Mouse (Mus musculus) myocyte (in vitro differentiated cells): ENCODE results near the gene Olfr1420. TPM values are rescaled to one million over a fixed set of nuclear protein-coding genes. Genes with fewer than 3 reads are reported as not detected.
"Not testable (repeated sequence)": the region's sequence is repeated elsewhere in the genome, so short reads cannot be mapped to it uniquely, and the experiment has no call there.

Source experiments
- H3K27me3 ChIP-seq: one replicate; pipeline ENCODE4 v1.6.1; 2011; ENCODE audit not compliant: control insufficient read depth, insufficient read depth, insufficient read length
- H3K36me3 ChIP-seq: one replicate; pipeline ENCODE4 v1.6.1; 2011; ENCODE audit not compliant: control insufficient read depth, insufficient read depth
- H3K4me2 ChIP-seq: one replicate; pipeline ENCODE4 v1.6.1; 2011; ENCODE audit warnings: low read depth, control low read depth
- H3K4me3 ChIP-seq: one replicate; pipeline ENCODE4 v1.5.1; 2011; ENCODE audit warnings: mild to moderate bottlenecking, control low read depth, moderate library complexity
- H3K79me2 ChIP-seq: one replicate; pipeline ENCODE4 v1.6.1; 2011; ENCODE audit not compliant: control insufficient read depth, insufficient read depth
- H3ac ChIP-seq: one replicate; pipeline ENCODE4 v1.6.1; 2011; ENCODE audit not compliant: control insufficient read depth, insufficient read length
- CEBPB ChIP-seq: IDR thresholded peaks from 2 replicates; pipeline ENCODE4 v1.6.1; 2011; ENCODE audit warnings: mild to moderate bottlenecking, moderate library complexity; ENCODE audit not compliant: poor library complexity, insufficient read depth, severe bottlenecking
- E2F4 ChIP-seq: IDR thresholded peaks from one replicate; pipeline ENCODE4 v1.6.1; 2011; ENCODE audit warnings: mild to moderate bottlenecking, control low read depth, moderate library complexity; ENCODE audit not compliant: insufficient read depth
- MAX ChIP-seq: IDR thresholded peaks from one replicate; pipeline ENCODE4 v1.6.1; 2011; ENCODE audit warnings: low read depth, mild to moderate bottlenecking, control low read depth
- MYOD1 ChIP-seq, 3 experiments: IDR thresholded peaks; one replicate each; pipeline ENCODE4 v1.6.1; 2011; ENCODE audit warnings: control low read depth in 2 of 3, low read depth in 2 of 3, mild to moderate bottlenecking in 2 of 3, moderate library complexity in 1 of 3; ENCODE audit not compliant: insufficient read length in 2 of 3, control insufficient read depth in 1 of 3
- MYOG ChIP-seq, 3 experiments: IDR thresholded peaks; one replicate each; pipeline ENCODE4 v1.6.1; 2011; ENCODE audit warnings: control low read depth in 2 of 3, low read depth in 2 of 3, mild to moderate bottlenecking in 2 of 3; ENCODE audit not compliant: insufficient read length in 2 of 3, control insufficient read depth in 1 of 3, insufficient read depth in 1 of 3
- POLR2A ChIP-seq: IDR thresholded peaks from one replicate; pipeline ENCODE4 v1.6.1; 2011; ENCODE audit warnings: low read depth, mild to moderate bottlenecking, control low read depth, moderate library complexity; ENCODE audit not compliant: insufficient read length
- POLR2AphosphoS2 ChIP-seq: IDR thresholded peaks from one replicate; pipeline ENCODE4 v1.6.1; 2011; ENCODE audit warnings: low read depth, control low read depth; ENCODE audit not compliant: insufficient read length
- REST ChIP-seq: IDR thresholded peaks from one replicate; pipeline ENCODE4 v1.6.1; 2011; ENCODE audit warnings: mild to moderate bottlenecking, control low read depth, moderate library complexity; ENCODE audit not compliant: insufficient read depth, insufficient read length
- SRF ChIP-seq: IDR thresholded peaks from one replicate; pipeline ENCODE4 v1.6.1; 2011; ENCODE audit warnings: low read depth; ENCODE audit not compliant: control insufficient read depth, insufficient read length
- TCF12 ChIP-seq: IDR thresholded peaks from one replicate; pipeline ENCODE4 v1.6.1; 2011; ENCODE audit warnings: mild to moderate bottlenecking, control low read depth; ENCODE audit not compliant: poor library complexity, insufficient read depth, severe bottlenecking
- TCF3 ChIP-seq: IDR thresholded peaks from one replicate; pipeline ENCODE4 v1.6.1; 2011; ENCODE audit warnings: low read depth, control low read depth; ENCODE audit not compliant: insufficient read length
- USF1 ChIP-seq: IDR thresholded peaks from one replicate; pipeline ENCODE4 v1.6.1; 2011; ENCODE audit warnings: low read depth, mild to moderate bottlenecking, control low read depth, moderate library complexity
- polyA plus RNA-seq: library from polyadenylated mRNA; unstranded; fragments of >200 nt; fragmentation: generic; extraction: Trizol; gene quantifications from one replicate; pipeline ENCODE4 v1.2.1, GENCODE M21; 2012; ENCODE audit warnings: missing spikeins

Gene Olfr1420
- polyA plus RNA-seq, 1 experiment, result not detected

GRCm38 (mm10) chr19:11922068-11922467 is 35.7 kb downstream of the Olfr1420 start:
- H3K4me2 ChIP-seq, result no peak overlapping the region
- no peaks in the 10 kb centered on the region for H3K27me3 ChIP-seq
- H3K79me2 ChIP-seq, result peaks cover 20% of the 10 kb centered on the region
- no peak overlapping the region for H3ac ChIP-seq
- peaks cover 42% of the 10 kb centered on the region for H3K36me3 ChIP-seq
- no peak overlapping the region for H3K4me3 ChIP-seq
- TF ChIP-seq CEBPB (no peak), REST (no peak), POLR2AphosphoS2 (no peak), USF1 (no peak), MYOG (IDR thresholded peaks at IDR 0.05; ENCODE audit: control insufficient read depth in 1 of 3, insufficient read depth in 1 of 3, insufficient read length in 2 of 3, low read depth in 2 of 3) (no peak), TCF3 (no peak), POLR2A (no peak), SRF (no peak), MYOD1 (IDR thresholded peaks at IDR 0.05; ENCODE audit: control insufficient read depth in 1 of 3, insufficient read length in 2 of 3, low read depth in 2 of 3) (no peak), MAX (no peak), E2F4 (no peak)

GRCm38 (mm10) chr19:11922515-11922914 is 36.1 kb downstream of the Olfr1420 start:
- not testable (repeated sequence) for H3K27me3 ChIP-seq, H3K4me2 ChIP-seq, H3ac ChIP-seq, H3K4me3 ChIP-seq
- H3K36me3 ChIP-seq, result peaks cover 42% of the 10 kb centered on the region
- H3K79me2 ChIP-seq, result peaks cover 17% of the 10 kb centered on the region

- Histone ChIP-seq H3K4me3 (no peak overlapping the region), H3K4me2 (no peak overlapping the region), H3K27me3 (no peaks in the 10 kb centered on the region), H3K79me2 (no peaks in the 10 kb centered on the region), H3ac (no peak overlapping the region), H3K36me3 (peaks cover 49% of the 10 kb centered on the region)
- no peak for TF ChIP-seq MYOG (IDR thresholded peaks at IDR 0.05; ENCODE audit: control insufficient read depth in 1 of 3, insufficient read depth in 1 of 3, insufficient read length in 2 of 3, low read depth in 2 of 3)
- TF ChIP-seq TCF12, result no peak
- TF ChIP-seq CEBPB, result no peak
- TF ChIP-seq USF1, result no peak
- no peak for TF ChIP-seq REST
- no peak for TF ChIP-seq MYOD1 (IDR thresholded peaks at IDR 0.05; ENCODE audit: control insufficient read depth in 1 of 3, insufficient read length in 2 of 3, low read depth in 2 of 3)
- no peak for TF ChIP-seq POLR2AphosphoS2
- TF ChIP-seq E2F4, result no peak
- TF ChIP-seq MAX, result no peak
- no peak for TF ChIP-seq TCF3
- no peak for TF ChIP-seq POLR2A
- TF ChIP-seq SRF, result no peak
Observed at GRCm38 (mm10) chr19:11926380-11926779, 40.0 kb downstream of the Olfr1420 start.

GRCm38 (mm10) chr19:11928025-11928748 is 41.8 kb downstream of the Olfr1420 start:
- no peak overlapping the region for H3K4me3 ChIP-seq
- peaks cover 52% of the 10 kb centered on the region for H3K36me3 ChIP-seq
- no peaks in the 10 kb centered on the region for H3K27me3 ChIP-seq
- H3K79me2 ChIP-seq, result no peaks in the 10 kb centered on the region
- no peak overlapping the region for H3K4me2 ChIP-seq
- TF ChIP-seq REST (no peak), MYOG (IDR thresholded peaks at IDR 0.05; ENCODE audit: control insufficient read depth in 1 of 3, insufficient read depth in 1 of 3, insufficient read length in 2 of 3, low read depth in 2 of 3) (no peak), POLR2AphosphoS2 (no peak), POLR2A (no peak), CEBPB (no peak), MYOD1 (IDR thresholded peaks at IDR 0.05; ENCODE audit: control insufficient read depth in 1 of 3, insufficient read length in 2 of 3, low read depth in 2 of 3) (no peak), TCF3 (no peak), SRF (no peak), USF1 (no peak), TCF12 (no peak), E2F4 (no peak), MAX (no peak)
- H3ac ChIP-seq, result no peak overlapping the region

GRCm38 (mm10) chr19:11946460-11946859 is 60.1 kb downstream of the Olfr1420 start:
- H3K79me2 ChIP-seq, H3K27me3 ChIP-seq, H3ac ChIP-seq, H3K4me3 ChIP-seq, H3K4me2 ChIP-seq: not testable (repeated sequence)
- H3K36me3 ChIP-seq, result peaks cover 39% of the 10 kb centered on the region

Other genes with a start within 250 kb of the Olfr1420 start
- not detected for gene Ms4a3, start 245.7 kb upstream of the Olfr1420 start, polyA plus RNA-seq
- not detected for gene Oosp2, start 226.0 kb upstream of the Olfr1420 start, polyA plus RNA-seq
- not detected for gene Oosp1, start 195.4 kb upstream of the Olfr1420 start, polyA plus RNA-seq
- gene Oosp3, start 189.5 kb upstream of the Olfr1420 start, polyA plus RNA-seq, result not detected
- gene Gif, start 139.0 kb upstream of the Olfr1420 start, polyA plus RNA-seq, result not detected
- 47.9 TPM for gene Mrpl16, start 116.2 kb upstream of the Olfr1420 start, polyA plus RNA-seq
- 3.3 TPM for gene Stx3, start 67.2 kb upstream of the Olfr1420 start, polyA plus RNA-seq
- not detected for gene Olfr1417, start 47.3 kb upstream of the Olfr1420 start, polyA plus RNA-seq
- gene Olfr1418, start 25.5 kb upstream of the Olfr1420 start, polyA plus RNA-seq, result not detected
- gene Olfr1419, start 11.5 kb upstream of the Olfr1420 start, polyA plus RNA-seq, result not detected
- gene Patl1, start 25.8 kb downstream of the Olfr1420 start, polyA plus RNA-seq, result 13.9 TPM
- gene Osbp, start 79.4 kb downstream of the Olfr1420 start, polyA plus RNA-seq, result 23.1 TPM
- not detected for gene Olfr1423, start 154.8 kb downstream of the Olfr1420 start, polyA plus RNA-seq
- gene Olfr1424, start 176.1 kb downstream of the Olfr1420 start, polyA plus RNA-seq, result not detected
- not detected for gene Olfr1425, start 191.2 kb downstream of the Olfr1420 start, polyA plus RNA-seq
- gene Olfr1426, start 205.4 kb downstream of the Olfr1420 start, polyA plus RNA-seq, result not detected
- gene Olfr1427, start 216.8 kb downstream of the Olfr1420 start, polyA plus RNA-seq, result not detected
- not detected for gene Olfr1428, start 229.3 kb downstream of the Olfr1420 start, polyA plus RNA-seq
- gene Olfr76, start 236.6 kb downstream of the Olfr1420 start, polyA plus RNA-seq, result not detected